Mouse (Mus musculus) MEL-GATA-1-ER (cell line): ENCODE results near the gene Arl14.
A peak's percentile ranks its signal among the peaks of the same experiment; 100 is the strongest.

Experiments
- DNase-seq: peaks from one replicate; pipeline ENCODE4 v3.0.0-alpha.2; 2012; ENCODE audit warnings: low read depth; ENCODE audit errors: extremely low read depth

Arl14 gene

GRCm38 (mm10) chr3:69221806-69222501 is at the start of gene Arl14:
TSS of gene Arl14 (plus strand) at chr3:69222419.
- DNase-seq: no peak

GRCm38 (mm10) chr3:69175229-69175628 is 47.0 kb upstream of the Arl14 start:
- no peak for DNase-seq

GRCm38 (mm10) chr3:69177168-69177797 is 44.9 kb upstream of the Arl14 start:
- no peak for DNase-seq

- no peak for DNase-seq
Measured at GRCm38 (mm10) chr3:69177914-69178313, 44.3 kb upstream of the Arl14 start.

GRCm38 (mm10) chr3:69178365-69179004 is 43.7 kb upstream of the Arl14 start:
- DNase-seq: no peak

- DNase-seq: no peak
Measured at GRCm38 (mm10) chr3:69181531-69181930, 40.7 kb upstream of the Arl14 start.

- no peak for DNase-seq
Measured at GRCm38 (mm10) chr3:69182225-69182624, 40.0 kb upstream of the Arl14 start.

- DNase-seq: no peak
Measured at GRCm38 (mm10) chr3:69185244-69185643, 37.0 kb upstream of the Arl14 start.

GRCm38 (mm10) chr3:69186031-69186430 is 36.2 kb upstream of the Arl14 start:
- DNase-seq: no peak

GRCm38 (mm10) chr3:69186643-69187042 is 35.6 kb upstream of the Arl14 start:
- no peak for DNase-seq

GRCm38 (mm10) chr3:69192995-69193394 is 29.2 kb upstream of the Arl14 start:
- no peak for DNase-seq

- DNase-seq: no peak
Measured at GRCm38 (mm10) chr3:69194496-69194895, 27.7 kb upstream of the Arl14 start.

- DNase-seq: no peak
Measured at GRCm38 (mm10) chr3:69195251-69195650, 27.0 kb upstream of the Arl14 start.

GRCm38 (mm10) chr3:69198098-69198497 is 24.1 kb upstream of the Arl14 start:
- no peak for DNase-seq

GRCm38 (mm10) chr3:69200251-69200650 is 22.0 kb upstream of the Arl14 start:
- DNase-seq: no peak

GRCm38 (mm10) chr3:69201206-69201605 is 21.0 kb upstream of the Arl14 start:
- DNase-seq: no peak

GRCm38 (mm10) chr3:69202876-69203275 is 19.3 kb upstream of the Arl14 start:
- no peak for DNase-seq

- peak; percentile 22 for DNase-seq
Measured at GRCm38 (mm10) chr3:69205266-69206054, 16.8 kb upstream of the Arl14 start.

GRCm38 (mm10) chr3:69206193-69206893 is 15.9 kb upstream of the Arl14 start:
- peak; percentile 18 for DNase-seq

- no peak for DNase-seq
Measured at GRCm38 (mm10) chr3:69208441-69209309, 13.5 kb upstream of the Arl14 start.
